Mouse (Mus musculus) liver, postnatal 0 days (tissue): ENCODE data around the gene Slc35b4.

Source experiments
- CTCF ChIP-seq: sonication (generic); IDR thresholded peaks from 2 replicates; pipeline ENCODE4 v1.5.1; 2016; ENCODE audit warnings: antibody characterized with exemption, low read depth
- EP300 ChIP-seq: IDR thresholded peaks from 2 replicates; pipeline ENCODE4 v1.6.1; 2016; ENCODE audit warnings: antibody characterized with exemption, low read depth, mild to moderate bottlenecking

DNA sequence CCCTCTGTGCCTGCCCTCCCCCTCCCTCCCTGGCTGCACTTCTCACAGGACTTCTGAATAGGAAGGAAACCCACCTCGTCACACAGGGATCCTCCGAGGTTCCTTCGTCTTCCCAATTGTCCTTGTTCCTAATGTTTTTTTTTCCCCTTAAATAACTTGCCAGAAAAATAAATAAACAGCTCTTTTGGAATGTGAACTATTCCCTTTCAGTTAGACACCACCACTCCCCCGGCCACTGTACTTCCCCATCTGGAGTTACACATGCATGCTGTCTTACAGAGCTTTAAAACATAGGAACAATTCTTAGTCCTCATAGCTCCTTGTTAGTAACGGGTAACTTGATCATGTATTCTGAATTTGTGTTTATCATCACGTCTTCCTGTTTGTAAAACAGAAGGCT, 30.9 kb downstream of the Slc35b4 start:
- TF ChIP-seq CTCF = no peak
- no peak for TF ChIP-seq EP300
